Mouse (Mus musculus): ENCODE results near the gene Traf1. TPM values are rescaled to one million over a fixed set of nuclear protein-coding genes. Genes with fewer than 3 reads are reported as not detected.

Traf1 gene
- polyA plus RNA-seq, 1 experiment: 1.8 TPM

DNA sequence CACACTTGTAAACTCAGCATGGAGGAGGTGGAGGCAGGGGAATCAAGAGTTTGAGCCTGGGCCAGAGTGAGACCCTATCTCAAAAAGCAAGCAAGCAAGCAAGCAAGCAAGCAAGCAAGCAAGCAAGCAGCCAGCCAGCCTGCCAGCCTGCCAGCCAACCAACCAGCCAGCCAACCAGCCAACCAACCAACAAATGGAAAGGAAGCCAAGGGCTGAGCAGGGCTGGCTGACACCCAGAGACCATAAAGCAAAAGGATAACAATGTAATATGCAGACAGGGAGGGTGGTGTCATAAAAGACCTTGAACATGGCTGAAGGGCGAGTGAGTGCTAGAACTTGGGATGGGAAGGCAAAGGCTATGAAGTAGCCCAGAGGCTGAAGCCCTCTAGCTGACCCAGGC is 61.2 kb downstream of the Traf1 start:
- H3ac ChIP-seq (ENCODE audit: control insufficient read depth, insufficient read length, low read depth): no peak overlapping the region
- no peak overlapping the region for H3K4me3 ChIP-seq (ENCODE audit: insufficient read depth, poor library complexity, severe bottlenecking)
- no peak for TF ChIP-seq CTCF (IDR thresholded peaks at IDR 0.05; ENCODE audit: control insufficient read depth, insufficient read depth, insufficient read length)
- TF ChIP-seq MAX (IDR thresholded peaks at IDR 0.05): no peak
- no peak for TF ChIP-seq CEBPB (IDR thresholded peaks at IDR 0.05; ENCODE audit: low read depth)
- no peak for TF ChIP-seq USF1 (IDR thresholded peaks at IDR 0.05; ENCODE audit: low read depth)
- TF ChIP-seq MYOG (IDR thresholded peaks at IDR 0.05; ENCODE audit: control insufficient read depth, extremely low read depth, insufficient read length): no peak
- no peak for TF ChIP-seq MYOD1 (IDR thresholded peaks at IDR 0.05; ENCODE audit: control insufficient read depth, insufficient read length, low read depth)

GRCm38 (mm10) chr2:34899682-34900081 is 61.9 kb downstream of the Traf1 start:
- no peaks in the 10 kb centered on the region for H3K27me3 ChIP-seq (ENCODE audit: control insufficient read depth, insufficient read depth, insufficient read length)
- H3ac ChIP-seq (ENCODE audit: control insufficient read depth, insufficient read length, low read depth): no peak overlapping the region
- no peak overlapping the region for H3K4me3 ChIP-seq (ENCODE audit: insufficient read depth, poor library complexity, severe bottlenecking)
- TF ChIP-seq CEBPB (IDR thresholded peaks at IDR 0.05; ENCODE audit: low read depth) (no peak), FOSL1 (IDR thresholded peaks at IDR 0.05; ENCODE audit: insufficient read depth, low read length, poor library complexity, severe bottlenecking) (no peak), MAX (IDR thresholded peaks at IDR 0.05) (no peak), USF1 (IDR thresholded peaks at IDR 0.05; ENCODE audit: low read depth) (no peak), MYOG (IDR thresholded peaks at IDR 0.05; ENCODE audit: control insufficient read depth, extremely low read depth, insufficient read length) (no peak), MYOD1 (IDR thresholded peaks at IDR 0.05; ENCODE audit: control insufficient read depth, insufficient read length, low read depth) (no peak), CTCF (IDR thresholded peaks at IDR 0.05; ENCODE audit: control insufficient read depth, insufficient read depth, insufficient read length) (no peak)
- no peaks in the 10 kb centered on the region for H3K79me2 ChIP-seq (ENCODE audit: control insufficient read depth, insufficient read depth)
- H3K79me3 ChIP-seq (ENCODE audit: low read depth): no peaks in the 10 kb centered on the region
- peaks cover 49% of the 10 kb centered on the region for H3K36me3 ChIP-seq (ENCODE audit: control insufficient read depth, insufficient read depth)

More for the DNA sequence above, 61.2 kb downstream of the Traf1 start:
- Histone ChIP-seq H3K79me3 (ENCODE audit: low read depth) (no peaks in the 10 kb centered on the region), H3K36me3 (ENCODE audit: control insufficient read depth, insufficient read depth) (peaks cover 46% of the 10 kb centered on the region), H3K79me2 (ENCODE audit: control insufficient read depth, insufficient read depth) (no peaks in the 10 kb centered on the region), H3K27me3 (ENCODE audit: control insufficient read depth, insufficient read depth, insufficient read length) (no peaks in the 10 kb centered on the region)

- peak; percentile 36 for TF ChIP-seq CTCF (IDR thresholded peaks at IDR 0.05; ENCODE audit: control insufficient read depth, insufficient read depth, insufficient read length)
- TF ChIP-seq MYOD1 (IDR thresholded peaks at IDR 0.05; ENCODE audit: control insufficient read depth, insufficient read length, low read depth): no peak
- H3K4me3 ChIP-seq (ENCODE audit: insufficient read depth, poor library complexity, severe bottlenecking): no peak overlapping the region
- H3K79me3 ChIP-seq (ENCODE audit: low read depth): no peaks in the 10 kb centered on the region
- H3ac ChIP-seq (ENCODE audit: control insufficient read depth, insufficient read length, low read depth): no peak overlapping the region
- peaks cover 41% of the 10 kb centered on the region for H3K36me3 ChIP-seq (ENCODE audit: control insufficient read depth, insufficient read depth)
- H3K79me2 ChIP-seq (ENCODE audit: control insufficient read depth, insufficient read depth): no peaks in the 10 kb centered on the region
- no peaks in the 10 kb centered on the region for H3K27me3 ChIP-seq (ENCODE audit: control insufficient read depth, insufficient read depth, insufficient read length)
Observed at GRCm38 (mm10) chr2:34897820-34898219, 63.8 kb downstream of the Traf1 start.

GRCm38 (mm10) chr2:34896821-34897460 is 64.6 kb downstream of the Traf1 start:
- Histone ChIP-seq H3K79me2 (ENCODE audit: control insufficient read depth, insufficient read depth) (no peaks in the 10 kb centered on the region), H3K36me3 (ENCODE audit: control insufficient read depth, insufficient read depth) (peaks cover 32% of the 10 kb centered on the region), H3ac (ENCODE audit: control insufficient read depth, insufficient read length, low read depth) (no peak overlapping the region), H3K4me3 (ENCODE audit: insufficient read depth, poor library complexity, severe bottlenecking) (no peak overlapping the region), H3K79me3 (ENCODE audit: low read depth) (no peaks in the 10 kb centered on the region), H3K27me3 (ENCODE audit: control insufficient read depth, insufficient read depth, insufficient read length) (no peaks in the 10 kb centered on the region)
- no peak for TF ChIP-seq MYOG (IDR thresholded peaks at IDR 0.05; ENCODE audit: control insufficient read depth, extremely low read depth, insufficient read length)
- TF ChIP-seq CTCF (IDR thresholded peaks at IDR 0.05; ENCODE audit: control insufficient read depth, insufficient read depth, insufficient read length): no peak
- no peak for TF ChIP-seq USF1 (IDR thresholded peaks at IDR 0.05; ENCODE audit: low read depth)
- no peak for TF ChIP-seq MYOD1 (IDR thresholded peaks at IDR 0.05; ENCODE audit: control insufficient read depth, insufficient read length, low read depth)

- no peaks in the 10 kb centered on the region for H3K79me3 ChIP-seq (ENCODE audit: low read depth)
- no peak overlapping the region for H3K4me3 ChIP-seq (ENCODE audit: insufficient read depth, poor library complexity, severe bottlenecking)
- TF ChIP-seq FOSL1 (IDR thresholded peaks at IDR 0.05; ENCODE audit: insufficient read depth, low read length, poor library complexity, severe bottlenecking) (no peak), MAX (IDR thresholded peaks at IDR 0.05) (no peak)
- H3K79me2 ChIP-seq (ENCODE audit: control insufficient read depth, insufficient read depth): no peaks in the 10 kb centered on the region
- no peaks in the 10 kb centered on the region for H3K27me3 ChIP-seq (ENCODE audit: control insufficient read depth, insufficient read depth, insufficient read length)
- peaks cover 23% of the 10 kb centered on the region for H3K36me3 ChIP-seq (ENCODE audit: control insufficient read depth, insufficient read depth)
- H3ac ChIP-seq (ENCODE audit: control insufficient read depth, insufficient read length, low read depth): no peak overlapping the region
Observed at GRCm38 (mm10) chr2:34895503-34896113, 66.0 kb downstream of the Traf1 start.

GRCm38 (mm10) chr2:34893950-34894349 is 67.6 kb downstream of the Traf1 start:
- Histone ChIP-seq H3ac (ENCODE audit: control insufficient read depth, insufficient read length, low read depth) (no peak overlapping the region), H3K79me3 (ENCODE audit: low read depth) (no peaks in the 10 kb centered on the region), H3K36me3 (ENCODE audit: control insufficient read depth, insufficient read depth) (peaks cover 10% of the 10 kb centered on the region), H3K4me3 (ENCODE audit: insufficient read depth, poor library complexity, severe bottlenecking) (no peak overlapping the region), H3K79me2 (ENCODE audit: control insufficient read depth, insufficient read depth) (no peaks in the 10 kb centered on the region), H3K27me3 (ENCODE audit: control insufficient read depth, insufficient read depth, insufficient read length) (peaks cover 2% of the 10 kb centered on the region)
- TF ChIP-seq CEBPB (IDR thresholded peaks at IDR 0.05; ENCODE audit: low read depth) (no peak), MAX (IDR thresholded peaks at IDR 0.05) (no peak), MYOG (IDR thresholded peaks at IDR 0.05; ENCODE audit: control insufficient read depth, extremely low read depth, insufficient read length) (no peak), MYOD1 (IDR thresholded peaks at IDR 0.05; ENCODE audit: control insufficient read depth, insufficient read length, low read depth) (no peak), USF1 (IDR thresholded peaks at IDR 0.05; ENCODE audit: low read depth) (no peak)

Other genes starting within 250 kb of the Traf1 start
- 23.6 TPM for gene Gapvd1, start 206.5 kb downstream of the Traf1 start, polyA plus RNA-seq (2012; fragmentation: generic; extraction: Trizol)
- gene Hspa5, start 189.8 kb downstream of the Traf1 start, polyA plus RNA-seq (2012; fragmentation: generic; extraction: Trizol): 520 TPM
- gene Rabepk, start 161.9 kb downstream of the Traf1 start, polyA plus RNA-seq (2012; fragmentation: generic; extraction: Trizol): 59.9 TPM
- 43.7 TPM for gene Fbxw2, start 135.5 kb downstream of the Traf1 start, polyA plus RNA-seq (2012; fragmentation: generic; extraction: Trizol)
- gene Gm34653, start 128.8 kb downstream of the Traf1 start, polyA plus RNA-seq (2012; fragmentation: generic; extraction: Trizol): 0.04 TPM
- 0.02 TPM for gene Cutal, start 87.4 kb downstream of the Traf1 start, polyA plus RNA-seq (2012; fragmentation: generic; extraction: Trizol)
- gene Psmd5, start 86.8 kb downstream of the Traf1 start, polyA plus RNA-seq (2012; fragmentation: generic; extraction: Trizol): 38.2 TPM
- gene Phf19, start 47.7 kb downstream of the Traf1 start, polyA plus RNA-seq (2012; fragmentation: generic; extraction: Trizol): 7.6 TPM
- under 0.01 TPM for gene Hc, start 99.7 kb upstream of the Traf1 start, polyA plus RNA-seq (2012; fragmentation: generic; extraction: Trizol)
- not detected for gene AI182371, start 139.8 kb upstream of the Traf1 start, polyA plus RNA-seq (2012; fragmentation: generic; extraction: Trizol)
- gene Cntrl, start 147.7 kb upstream of the Traf1 start, polyA plus RNA-seq (2012; fragmentation: generic; extraction: Trizol): 4.0 TPM
- 47.9 TPM for gene Rab14, start 239.3 kb upstream of the Traf1 start, polyA plus RNA-seq (2012; fragmentation: generic; extraction: Trizol)

Measured in C2C12 (cell line).